ENCODE assay signal across 18 mouse cellular contexts in genomic region chr11:110374036-110374435, GRCm38 (mm10). TPM values are rescaled to one million over a fixed set of nuclear protein-coding genes. Genes with fewer than 3 reads are reported as not detected.
DNase-seq lines count a peak whose midpoint lies in the region.
"Had no signal": no experiment of that assay in that cellular context is flagged by ENCODE, and none has a peak within 500 bp of the region (broad histone marks: within the 10 kb centered on the region; RNA-seq: fewer than 3 reads in every experiment).

No protein-coding gene starts in this region.

- DNase-seq in left cerebral cortex, postnatal 25 days (ENCODE audit: low spot score in 2 of 2) = peak; percentile 11 to 30
- DNase-seq in left cerebral cortex, postnatal 14 days (ENCODE audit: low spot score in 2 of 2) = no peak
- peak; percentile 45 for DNase-seq in A20 (ENCODE audit: low read depth, low spot score)
- peak; percentile 74 to 87 for DNase-seq in layer of hippocampus, adult 18-20 months (ENCODE audit: low spot score in 2 of 2)
- peak; percentile 83 for DNase-seq in layer of hippocampus, adult 9-11 months
- no peak for DNase-seq in ovary, postnatal 36 days (ENCODE audit: low spot score)
- no peak for DNase-seq in urinary bladder, adult 2 months (ENCODE audit: low spot score)
- DNase-seq: adrenal gland, adult 2 months; adrenal gland, postnatal 36 days; cerebellum, adult 11 months; cerebellum, adult 8-10 months; cerebellum, postnatal 14 days; embryo, embryonic 11 days; gastrocnemius, postnatal 10 days; heart, adult 18-20 months; heart, postnatal 10 days; heart, postnatal 4 days had no signal

- intact Hi-C loops in left cerebral cortex, postnatal 25 days (cut with DNase I) = no loop called here
- intact Hi-C loops in left cerebral cortex, postnatal 14 days (cut with DNase I) = no loop called here

RNA-seq across cellular contexts. Expression of gene Map2k6, which starts 24.9 kb away (rescaled TPM):
- total RNA-seq in left cerebral cortex, postnatal 25 days (2021) = 10 to 100 TPM; 24.5 to 24.8 TPM
- 10 to 100 TPM; 22.8 to 25.1 TPM for total RNA-seq in left cerebral cortex, postnatal 14 days (2021)
- 10 to 100 TPM; 30.8 to 31.4 TPM for total RNA-seq in layer of hippocampus, adult 18-20 months (2021)
- polyA plus RNA-seq in urinary bladder, adult 2 months (2012; rRNA removed) = 8.4 and 9.0 TPM in 2 replicates
- polyA plus RNA-seq: erythroblast, embryonic 14.5 days had no signal

RNA-seq across cellular contexts. Expression of gene Abca5, which starts 36.5 kb away (rescaled TPM):
- 10 to 100 TPM; 45.0 to 48.3 TPM for total RNA-seq in left cerebral cortex, postnatal 25 days (2021)
- 10 to 100 TPM; 36.2 to 38.6 TPM for total RNA-seq in left cerebral cortex, postnatal 14 days (2021)
- 10 to 100 TPM; 36.1 to 39.2 TPM for total RNA-seq in layer of hippocampus, adult 18-20 months (2021)
- 4.2 and 4.5 TPM in 2 replicates for polyA plus RNA-seq in urinary bladder, adult 2 months (2012; rRNA removed)
- polyA plus RNA-seq: erythroblast, embryonic 14.5 days had no signal

Comparison
In these comparisons a context has a peak if more than half of its experiments do, and no peak if none do; other contexts are left out.
1. DNase-seq: peak in left cerebral cortex, postnatal 25 days (2 of 2), A20 (single experiment), layer of hippocampus, adult 18-20 months (2 of 2) and layer of hippocampus, adult 9-11 months (single experiment); none in left cerebral cortex, postnatal 14 days (0 of 2), ovary, postnatal 36 days (single experiment) and urinary bladder, adult 2 months (single experiment).